Mouse (Mus musculus): Measurements from ENCODE around the gene Rtp3. TPM values are rescaled to one million over a fixed set of nuclear protein-coding genes. Genes with fewer than 3 reads are reported as not detected.

Rtp3 gene
- total and polyA plus RNA-seq, 2 experiments from 2014 or later = not detected

DNA sequence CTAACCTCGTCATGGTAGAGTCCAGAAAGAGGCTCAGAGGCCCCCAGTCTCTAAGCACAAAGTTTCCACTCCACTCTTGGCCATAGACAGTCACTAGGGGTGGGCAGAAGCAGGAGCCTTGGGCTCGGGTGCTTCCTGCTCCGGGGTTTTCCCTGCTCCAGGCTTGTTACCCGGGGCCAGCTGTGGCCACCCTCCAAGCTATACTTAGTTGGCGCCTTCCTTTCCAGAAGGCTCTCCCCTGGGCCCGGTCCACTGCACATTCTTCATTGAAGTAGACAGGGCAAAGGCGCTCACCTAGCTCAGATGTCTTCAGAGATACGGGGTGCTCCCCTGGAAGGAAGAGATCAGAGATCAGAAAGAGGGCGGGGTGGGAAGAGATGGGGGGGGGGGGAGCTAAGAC lies 21.2 kb upstream of the Rtp3 start:
- 88% methylated on average over 9 of the region's 9 CpGs for WGBS
- Histone ChIP-seq H3K27me3 (ENCODE audit: insufficient read depth, low read length) (no peaks in the 10 kb centered on the region), H3K9ac (no peak overlapping the region), H3K4me3 (ENCODE audit: low read depth, low read length) (no peak overlapping the region), H3K9me3 (ENCODE audit: low read length) (no peaks in the 10 kb centered on the region), H3K36me3 (ENCODE audit: insufficient read depth) (no peaks in the 10 kb centered on the region), H3K4me2 (ENCODE audit: low read depth) (no peak overlapping the region), H3K27ac (ENCODE audit: low read depth, low read length) (no peak overlapping the region), H3K4me1 (ENCODE audit: insufficient read depth) (no peaks in the 10 kb centered on the region)
- DNase-seq (no peak), ATAC-seq (no peak)
- TF ChIP-seq CTCF (IDR thresholded peaks at IDR 0.05; ENCODE audit: low read depth) = no peak

- no peak overlapping the region for H3K27ac ChIP-seq (ENCODE audit: low read depth, low read length)
- no peak for TF ChIP-seq CTCF (IDR thresholded peaks at IDR 0.05; ENCODE audit: low read depth)
- H3K9ac ChIP-seq = no peak overlapping the region
- H3K9me3 ChIP-seq (ENCODE audit: low read length) = no peaks in the 10 kb centered on the region
- no peak overlapping the region for H3K4me2 ChIP-seq (ENCODE audit: low read depth)
- no peaks in the 10 kb centered on the region for H3K4me1 ChIP-seq (ENCODE audit: insufficient read depth)
- WGBS = 56% methylated on average over 3 of the region's 3 CpGs
- no peak for ATAC-seq
- DNase-seq = no peak
- H3K4me3 ChIP-seq (ENCODE audit: low read depth, low read length) = no peak overlapping the region
- no peaks in the 10 kb centered on the region for H3K27me3 ChIP-seq (ENCODE audit: insufficient read depth, low read length)
- no peaks in the 10 kb centered on the region for H3K36me3 ChIP-seq (ENCODE audit: insufficient read depth)
Observed at GRCm38 (mm10) chr9:111009763-111010162, 19.4 kb upstream of the Rtp3 start.

DNA sequence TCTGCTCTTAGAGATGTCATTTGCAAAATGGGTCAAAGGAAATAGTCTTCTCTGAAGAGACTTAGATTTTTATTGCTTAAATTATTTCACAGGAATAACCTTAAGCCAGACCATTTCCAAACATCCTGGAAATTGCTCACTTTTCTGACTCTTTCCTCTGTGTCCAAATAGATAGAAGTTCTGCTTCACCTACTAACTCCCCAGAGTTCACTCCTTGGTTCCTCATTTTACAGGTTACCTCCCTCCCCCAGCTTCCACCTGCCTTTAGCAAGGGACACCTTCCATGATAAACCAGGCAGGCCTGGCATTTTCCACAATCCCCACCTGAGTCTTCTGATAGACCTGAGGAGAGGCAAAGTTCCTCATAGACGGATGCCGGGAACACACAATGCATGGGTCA lies 16.2 kb upstream of the Rtp3 start:
- no peak for TF ChIP-seq CTCF (IDR thresholded peaks at IDR 0.05; ENCODE audit: low read depth)
- WGBS = 92% methylated on average over 2 of the region's 2 CpGs
- DNase-seq (no peak), ATAC-seq (no peak)
- Histone ChIP-seq H3K4me1 (ENCODE audit: insufficient read depth) (no peaks in the 10 kb centered on the region), H3K9ac (no peak overlapping the region), H3K4me3 (ENCODE audit: low read depth, low read length) (no peak overlapping the region), H3K9me3 (ENCODE audit: low read length) (no peaks in the 10 kb centered on the region), H3K4me2 (ENCODE audit: low read depth) (no peak overlapping the region), H3K27ac (ENCODE audit: low read depth, low read length) (no peak overlapping the region), H3K36me3 (ENCODE audit: insufficient read depth) (no peaks in the 10 kb centered on the region), H3K27me3 (ENCODE audit: insufficient read depth, low read length) (no peaks in the 10 kb centered on the region)

GRCm38 (mm10) chr9:111003279-111003678 lies 12.9 kb upstream of the Rtp3 start:
- no peaks in the 10 kb centered on the region for H3K9me3 ChIP-seq (ENCODE audit: low read length)
- H3K4me2 ChIP-seq (ENCODE audit: low read depth) = no peak overlapping the region
- 87% methylated on average over 9 of the region's 9 CpGs for WGBS
- DNase-seq (no peak), ATAC-seq (no peak)
- H3K27ac ChIP-seq (ENCODE audit: low read depth, low read length) = no peak overlapping the region
- no peaks in the 10 kb centered on the region for H3K27me3 ChIP-seq (ENCODE audit: insufficient read depth, low read length)
- no peak overlapping the region for H3K4me3 ChIP-seq (ENCODE audit: low read depth, low read length)
- no peak overlapping the region for H3K9ac ChIP-seq
- no peaks in the 10 kb centered on the region for H3K4me1 ChIP-seq (ENCODE audit: insufficient read depth)
- H3K36me3 ChIP-seq (ENCODE audit: insufficient read depth) = no peaks in the 10 kb centered on the region
- no peak for TF ChIP-seq CTCF (IDR thresholded peaks at IDR 0.05; ENCODE audit: low read depth)

DNA sequence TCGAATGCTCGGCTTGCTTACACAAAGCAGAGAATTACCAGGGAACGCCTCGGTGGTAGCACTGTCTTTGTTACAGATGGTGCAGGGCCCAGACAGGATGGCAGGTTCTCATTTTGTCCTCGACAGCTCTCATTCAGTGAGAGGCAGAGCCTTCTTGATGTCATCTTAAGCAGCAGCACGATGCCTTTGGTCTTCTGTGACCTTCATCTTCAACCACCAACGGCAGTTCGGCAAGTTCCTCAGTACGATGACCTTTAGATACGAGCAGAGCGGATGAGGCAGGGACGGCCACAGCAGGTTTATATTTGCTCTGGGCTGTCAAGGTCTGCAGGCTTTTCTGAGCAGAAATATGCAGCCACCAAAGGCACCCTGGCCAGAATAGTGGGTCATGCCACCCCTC lies 11.2 kb upstream of the Rtp3 start:
- WGBS = 81% methylated on average over 12 of the region's 12 CpGs
- no peaks in the 10 kb centered on the region for H3K9me3 ChIP-seq (ENCODE audit: low read length)
- no peak overlapping the region for H3K9ac ChIP-seq
- H3K4me2 ChIP-seq (ENCODE audit: low read depth) = no peak overlapping the region
- H3K27ac ChIP-seq (ENCODE audit: low read depth, low read length) = no peak overlapping the region
- H3K4me3 ChIP-seq (ENCODE audit: low read depth, low read length) = no peak overlapping the region
- ATAC-seq (no peak), DNase-seq (no peak)
- H3K27me3 ChIP-seq (ENCODE audit: insufficient read depth, low read length) = no peaks in the 10 kb centered on the region
- no peaks in the 10 kb centered on the region for H3K36me3 ChIP-seq (ENCODE audit: insufficient read depth)
- no peak for TF ChIP-seq CTCF (IDR thresholded peaks at IDR 0.05; ENCODE audit: low read depth)
- H3K4me1 ChIP-seq (ENCODE audit: insufficient read depth) = no peaks in the 10 kb centered on the region

DNA sequence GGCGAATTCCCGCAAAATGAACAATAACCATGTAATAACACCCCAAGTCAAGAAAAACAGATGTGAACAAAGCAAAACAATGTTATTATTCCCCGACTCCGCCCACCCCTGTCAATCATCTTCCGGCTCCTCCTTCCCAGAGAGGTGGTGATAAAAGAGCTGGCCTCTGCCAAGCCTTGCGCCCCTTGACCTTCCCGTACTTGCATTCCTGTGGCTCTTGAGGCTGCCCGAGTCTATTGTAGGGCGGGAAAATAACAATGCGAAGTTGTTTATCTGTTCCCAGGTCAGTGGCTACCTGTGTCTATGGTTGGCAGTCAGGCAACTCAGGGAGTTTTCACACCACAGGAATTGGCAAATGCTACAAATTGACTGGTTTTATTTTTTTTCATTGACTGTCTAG lies 9.5 kb upstream of the Rtp3 start:
- Histone ChIP-seq H3K9ac (no peak overlapping the region), H3K4me3 (ENCODE audit: low read depth, low read length) (no peak overlapping the region), H3K36me3 (ENCODE audit: insufficient read depth) (no peaks in the 10 kb centered on the region), H3K4me1 (ENCODE audit: insufficient read depth) (no peaks in the 10 kb centered on the region), H3K4me2 (ENCODE audit: low read depth) (no peak overlapping the region), H3K9me3 (ENCODE audit: low read length) (no peaks in the 10 kb centered on the region), H3K27ac (ENCODE audit: low read depth, low read length) (no peak overlapping the region), H3K27me3 (ENCODE audit: insufficient read depth, low read length) (no peaks in the 10 kb centered on the region)
- WGBS = 83% methylated on average over 10 of the region's 10 CpGs
- TF ChIP-seq CTCF (IDR thresholded peaks at IDR 0.05; ENCODE audit: low read depth) = no peak
- ATAC-seq = no peak
- no peak for DNase-seq

DNA sequence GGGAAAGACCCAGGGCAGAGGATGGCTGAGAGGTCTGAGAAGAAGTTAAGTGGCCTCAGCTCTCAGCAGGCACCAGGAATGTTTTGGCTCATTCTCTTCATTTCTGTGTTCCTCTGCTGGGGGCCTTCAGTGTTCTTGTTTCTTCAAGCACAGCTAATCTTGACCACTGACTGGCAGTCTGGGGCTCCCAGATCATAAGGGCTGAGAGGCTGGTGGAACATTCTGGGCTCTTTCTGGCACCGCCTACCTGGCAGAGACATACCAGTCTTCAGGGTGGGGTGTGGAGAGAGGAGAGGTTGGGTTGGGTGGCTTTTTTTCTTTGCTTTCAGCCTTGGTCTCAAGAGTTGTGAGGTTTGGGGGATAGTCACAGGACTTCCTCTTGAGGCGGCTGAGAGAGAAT lies 8.7 kb upstream of the Rtp3 start:
- no peak overlapping the region for H3K27ac ChIP-seq (ENCODE audit: low read depth, low read length)
- no peak for ATAC-seq
- 90% methylated on average over 2 of the region's 2 CpGs for WGBS
- H3K4me2 ChIP-seq (ENCODE audit: low read depth) = no peak overlapping the region
- no peak for DNase-seq
- H3K36me3 ChIP-seq (ENCODE audit: insufficient read depth) = no peaks in the 10 kb centered on the region
- no peak overlapping the region for H3K9ac ChIP-seq
- no peaks in the 10 kb centered on the region for H3K4me1 ChIP-seq (ENCODE audit: insufficient read depth)
- no peaks in the 10 kb centered on the region for H3K9me3 ChIP-seq (ENCODE audit: low read length)
- H3K27me3 ChIP-seq (ENCODE audit: insufficient read depth, low read length) = no peaks in the 10 kb centered on the region
- TF ChIP-seq CTCF (IDR thresholded peaks at IDR 0.05; ENCODE audit: low read depth) = no peak
- H3K4me3 ChIP-seq (ENCODE audit: low read depth, low read length) = no peak overlapping the region

GRCm38 (mm10) chr9:110997245-110997644 lies 6.9 kb upstream of the Rtp3 start:
- TF ChIP-seq CTCF (IDR thresholded peaks at IDR 0.05; ENCODE audit: low read depth) = peak; percentile 95
- 9% methylated on average over 5 of the region's 5 CpGs for WGBS
- Histone ChIP-seq H3K9ac (no peak overlapping the region), H3K36me3 (ENCODE audit: insufficient read depth) (no peaks in the 10 kb centered on the region), H3K4me1 (ENCODE audit: insufficient read depth) (no peaks in the 10 kb centered on the region), H3K4me3 (ENCODE audit: low read depth, low read length) (no peak overlapping the region), H3K9me3 (ENCODE audit: low read length) (no peaks in the 10 kb centered on the region), H3K27me3 (ENCODE audit: insufficient read depth, low read length) (no peaks in the 10 kb centered on the region), H3K4me2 (ENCODE audit: low read depth) (no peak overlapping the region), H3K27ac (ENCODE audit: low read depth, low read length) (no peak overlapping the region)
- DNase-seq (peak; percentile 75), ATAC-seq (peak; percentile 65; the same call in 1 of the 2 replicates)
